Mouse (Mus musculus): ENCODE results near the gene Olfr1184.
"Not testable (repeated sequence)": the region's sequence is repeated elsewhere in the genome, so short reads cannot be mapped to it uniquely, and the experiment has no call there.

Olfr1184 gene

GRCm38 (mm10) chr2:88483298-88483697, at the start of gene Olfr1184:
Gene Olfr1184, plus strand, starts transcription at chr2:88483598.
- DNase-seq (ENCODE audit: low read depth, low spot score) = no peak
- Histone ChIP-seq H3K27me3 (ENCODE audit: control insufficient read depth, insufficient read depth, low read length, poor library complexity, severe bottlenecking) (no peaks in the 10 kb centered on the region), H3K36me3 (ENCODE audit: control insufficient read depth, insufficient read depth, low read length, poor library complexity, severe bottlenecking) (no peaks in the 10 kb centered on the region)

DNA sequence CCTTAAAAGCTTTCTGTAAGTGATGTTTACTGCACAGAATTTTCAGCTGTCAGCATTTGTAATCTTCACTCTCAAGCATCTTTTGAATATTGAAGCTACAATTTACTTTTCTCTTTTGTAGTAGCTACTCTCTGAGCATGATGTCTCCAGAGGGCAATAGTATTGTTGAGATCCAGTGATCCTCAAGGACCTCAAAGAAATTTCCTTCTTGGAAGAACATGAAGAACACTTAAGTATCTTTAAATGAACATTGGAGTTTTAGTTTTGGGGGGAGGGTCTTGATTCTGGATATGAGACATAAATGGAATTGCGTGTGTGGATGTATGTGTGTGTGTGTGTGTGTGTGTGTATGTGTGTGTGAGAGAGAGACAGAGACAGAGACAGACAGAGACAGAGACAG, 34.4 kb upstream of the Olfr1184 start, which contains the start of gene Gm13757:
TSS of gene Gm13757 (minus strand) at position 101 of the 400 bp plus-strand sequence.
- Histone ChIP-seq H3K36me3 (ENCODE audit: control insufficient read depth, insufficient read depth, low read length, poor library complexity, severe bottlenecking) (no peaks in the 10 kb centered on the region), H3K27me3 (ENCODE audit: control insufficient read depth, insufficient read depth, low read length, poor library complexity, severe bottlenecking) (no peaks in the 10 kb centered on the region)
- no peak for DNase-seq (ENCODE audit: low read depth, low spot score)

- not testable (repeated sequence) for DNase-seq (ENCODE audit: low read depth, low spot score); H3K27me3 ChIP-seq (ENCODE audit: control insufficient read depth, insufficient read depth, low read length, poor library complexity, severe bottlenecking); H3K36me3 ChIP-seq (ENCODE audit: control insufficient read depth, insufficient read depth, low read length, poor library complexity, severe bottlenecking)
These were observed 28.8 kb upstream of the Olfr1184 start, which contains the start of gene Olfr1183 for GRCm38 (mm10) chr2:88454567-88454966. Gene Olfr1183, plus strand, starts transcription at chr2:88454867.

- DNase-seq (ENCODE audit: low read depth, low spot score) = no peak
- H3K36me3 ChIP-seq (ENCODE audit: control insufficient read depth, insufficient read depth, low read length, poor library complexity, severe bottlenecking) = no peaks in the 10 kb centered on the region
These were observed 9.6 kb downstream of the Olfr1184 start, which contains the start of gene Olfr1185-ps1 for GRCm38 (mm10) chr2:88493020-88493419. Gene Olfr1185-ps1, plus strand, starts transcription at chr2:88493320.

DNA sequence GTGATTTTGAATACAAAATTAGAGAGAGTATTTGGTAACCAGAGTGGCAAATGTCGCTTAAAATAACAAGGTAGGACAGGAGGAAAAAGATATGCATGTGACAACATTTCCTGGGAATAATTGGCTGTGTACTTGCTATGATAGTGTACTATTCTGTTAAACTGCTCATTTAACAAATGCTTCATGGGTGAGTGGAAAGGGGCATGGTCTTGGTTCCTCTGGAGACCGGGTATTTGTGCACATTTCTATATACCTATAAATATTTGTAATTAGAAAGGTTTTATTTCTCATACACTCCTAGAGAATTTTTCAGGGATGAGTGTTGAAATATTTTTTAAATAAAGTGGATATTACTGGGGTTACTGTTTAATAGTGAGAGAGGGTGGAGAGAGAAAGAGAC, 34.9 kb downstream of the Olfr1184 start, which contains the start of gene Olfr1186:
TSS of gene Olfr1186 (plus strand) at position 301 of the 400 bp plus-strand sequence.
- H3K36me3 ChIP-seq (ENCODE audit: control insufficient read depth, insufficient read depth, low read length, poor library complexity, severe bottlenecking) = no peaks in the 10 kb centered on the region
- H3K27me3 ChIP-seq (ENCODE audit: control insufficient read depth, insufficient read depth, low read length, poor library complexity, severe bottlenecking) = no peaks in the 10 kb centered on the region
- DNase-seq (ENCODE audit: low read depth, low spot score) = no peak

More at GRCm38 (mm10) chr2:88493020-88493419, 9.6 kb downstream of the Olfr1184 start, which contains the start of gene Olfr1185-ps1:
- H3K27me3 ChIP-seq (ENCODE audit: control insufficient read depth, insufficient read depth, low read length, poor library complexity, severe bottlenecking) = no peaks in the 10 kb centered on the region

GRCm38 (mm10) chr2:88525720-88526119, 42.3 kb downstream of the Olfr1184 start:
- DNase-seq (ENCODE audit: low read depth, low spot score) = no peak
- Histone ChIP-seq H3K36me3 (ENCODE audit: control insufficient read depth, insufficient read depth, low read length, poor library complexity, severe bottlenecking) (no peaks in the 10 kb centered on the region), H3K27me3 (ENCODE audit: control insufficient read depth, insufficient read depth, low read length, poor library complexity, severe bottlenecking) (no peaks in the 10 kb centered on the region)

Measured in splenic B cell, adult 2 months (primary cell).